Mouse (Mus musculus) heart, embryonic 16.5 days (tissue): Measurements from ENCODE around the gene Gm20388. TPM values are rescaled to one million over a fixed set of nuclear protein-coding genes. Genes with fewer than 3 reads are reported as not detected.

Experiments
- ATAC-seq: fragments of 200-750 bp; cut with Nextera tagmentation; replicated peaks from 2 replicates; pipeline ENCODE4 v1.8.0; 2017; ENCODE audit warnings: moderate number of reproducible peaks; ENCODE audit not compliant: insufficient read depth, low FRiP score; ENCODE audit errors: extremely low read depth
- H3K27ac ChIP-seq: fragments of 300-500 bp; sonication (generic); 2 replicates; pipeline ENCODE4 v1.5.1; 2014; ENCODE audit warnings: mild to moderate bottlenecking, low read length, control low read depth, moderate library complexity
- H3K27me3 ChIP-seq: fragments of 300-500 bp; sonication (generic); 2 replicates; pipeline ENCODE4 v1.6.1; 2014; ENCODE audit warnings: low read length, mixed read lengths; ENCODE audit not compliant: control insufficient read depth, insufficient read depth
- H3K36me3 ChIP-seq: fragments of 300-500 bp; sonication (generic); 2 replicates; pipeline ENCODE4 v1.6.1; 2014; ENCODE audit not compliant: control insufficient read depth, insufficient read depth
- H3K4me1 ChIP-seq: fragments of 300-500 bp; sonication (generic); 2 replicates; pipeline ENCODE4 v1.6.1; 2014; ENCODE audit warnings: low read length, mixed read lengths; ENCODE audit not compliant: control insufficient read depth, insufficient read depth
- H3K4me2 ChIP-seq: fragments of 300-500 bp; sonication (generic); 2 replicates; pipeline ENCODE4 v1.6.1; 2014; ENCODE audit warnings: low read depth, mild to moderate bottlenecking, control low read depth, low read length
- H3K4me3 ChIP-seq: fragments of 300-500 bp; sonication (generic); 2 replicates; pipeline ENCODE4 v1.5.1; 2014; ENCODE audit warnings: mild to moderate bottlenecking, control low read depth, low read length
- H3K9ac ChIP-seq: fragments of 300-500 bp; sonication (generic); 2 replicates; pipeline ENCODE4 v1.6.1; 2014; ENCODE audit warnings: low read length, control low read depth
- H3K9me3 ChIP-seq: fragments of 300-500 bp; sonication (generic); replicated peaks from 2 replicates; pipeline ENCODE4 v1.6.1; 2016; ENCODE audit warnings: low read length; ENCODE audit not compliant: control insufficient read depth
- WGBS: fragments of 180-500 bp; shearing (Covaris S2); extraction: QIAGEN DNeasy Blood & Tissue Kit; methylation state at CpG from one replicate; pipeline ENCODE4 v1.1.7; 2014; 5-methylcytosine and 5-hydroxymethylcytosine counted together
- polyA plus RNA-seq: library from polyadenylated mRNA; unstranded; fragments of >200 nt; fragmentation: Nextera tagmentation; extraction: Ambion mirVana; gene quantifications from 2 replicates; pipeline ENCODE4 v1.2.1, GENCODE M21; 2015

The Gm20388 gene
- polyA plus RNA-seq, 1 experiment from 2014 or later: 4.5 TPM

- H3K4me1 ChIP-seq: no peaks in the 10 kb centered on the region
- H3K9ac ChIP-seq: no peak overlapping the region
- H3K4me2 ChIP-seq: no peak overlapping the region
- no peak for ATAC-seq
- 56% methylated on average over 9 of the region's 9 CpGs for WGBS
- no peak overlapping the region for H3K4me3 ChIP-seq
- peaks cover 49% of the 10 kb centered on the region for H3K27me3 ChIP-seq
- no peak overlapping the region for H3K27ac ChIP-seq
- H3K36me3 ChIP-seq: peaks cover 1% of the 10 kb centered on the region; the same call in 1 of the 2 replicates
- no peaks in the 10 kb centered on the region for H3K9me3 ChIP-seq
Observed at GRCm38 (mm10) chr8:123895680-123896365, 3985.2 kb downstream of the Gm20388 start.

GRCm38 (mm10) chr8:123896366-123896761 lies 3985.7 kb downstream of the Gm20388 start:
- no peaks in the 10 kb centered on the region for H3K9me3 ChIP-seq
- H3K36me3 ChIP-seq: peaks cover 3% of the 10 kb centered on the region; the same call in 1 of the 2 replicates
- WGBS: 56% methylated on average over 14 of the region's 14 CpGs
- H3K9ac ChIP-seq: no peak overlapping the region
- peaks cover 45% of the 10 kb centered on the region for H3K27me3 ChIP-seq
- ATAC-seq: no peak
- H3K4me1 ChIP-seq: no peaks in the 10 kb centered on the region
- no peak overlapping the region for H3K4me2 ChIP-seq
- no peak overlapping the region for H3K27ac ChIP-seq
- H3K4me3 ChIP-seq: no peak overlapping the region

- Histone ChIP-seq H3K9me3 (no peaks in the 10 kb centered on the region), H3K4me1 (no peaks in the 10 kb centered on the region), H3K36me3 (peaks cover 4% of the 10 kb centered on the region), H3K27ac (no peak overlapping the region), H3K27me3 (peaks cover 42% of the 10 kb centered on the region), H3K9ac (no peak overlapping the region), H3K4me2 (no peak overlapping the region), H3K4me3 (no peak overlapping the region)
- WGBS: 54% methylated on average over 10 of the region's 10 CpGs
- no peak for ATAC-seq
Observed at GRCm38 (mm10) chr8:123896774-123897173, 3986.1 kb downstream of the Gm20388 start.

GRCm38 (mm10) chr8:123898576-123898975 lies 3987.9 kb downstream of the Gm20388 start:
- 82% methylated on average over 5 of the region's 5 CpGs for WGBS

GRCm38 (mm10) chr8:123899366-123899765 lies 3988.7 kb downstream of the Gm20388 start:
- H3K4me1 ChIP-seq: no peaks in the 10 kb centered on the region

More at GRCm38 (mm10) chr8:123898576-123898975, 3987.9 kb downstream of the Gm20388 start:
- Histone ChIP-seq H3K4me2 (no peak overlapping the region), H3K9me3 (no peaks in the 10 kb centered on the region), H3K36me3 (peaks cover 15% of the 10 kb centered on the region), H3K27me3 (peaks cover 24% of the 10 kb centered on the region), H3K4me1 (no peaks in the 10 kb centered on the region), H3K4me3 (no peak overlapping the region), H3K27ac (no peak overlapping the region), H3K9ac (no peak overlapping the region)
- ATAC-seq: no peak

GRCm38 (mm10) chr8:123902653-123903052 lies 3992.0 kb downstream of the Gm20388 start:
- H3K9me3 ChIP-seq: no peaks in the 10 kb centered on the region
- no peak for ATAC-seq
- no peaks in the 10 kb centered on the region for H3K27me3 ChIP-seq
- H3K4me2 ChIP-seq: no peak overlapping the region
- H3K4me3 ChIP-seq: no peak overlapping the region
- H3K9ac ChIP-seq: no peak overlapping the region
- WGBS: 76% methylated on average over 7 of the region's 7 CpGs
- H3K4me1 ChIP-seq: no peaks in the 10 kb centered on the region
- no peak overlapping the region for H3K27ac ChIP-seq
- H3K36me3 ChIP-seq: peaks cover 41% of the 10 kb centered on the region

More at GRCm38 (mm10) chr8:123899366-123899765, 3988.7 kb downstream of the Gm20388 start:
- no peaks in the 10 kb centered on the region for H3K9me3 ChIP-seq
- peaks cover 16% of the 10 kb centered on the region for H3K27me3 ChIP-seq
- no peak overlapping the region for H3K27ac ChIP-seq
- no peak overlapping the region for H3K4me2 ChIP-seq
- peaks cover 21% of the 10 kb centered on the region for H3K36me3 ChIP-seq
- no peak overlapping the region for H3K9ac ChIP-seq
- no peak for ATAC-seq
- 80% methylated on average over 7 of the region's 7 CpGs for WGBS
- no peak overlapping the region for H3K4me3 ChIP-seq

GRCm38 (mm10) chr8:123907604-123908003 lies 3997.0 kb downstream of the Gm20388 start:
- Histone ChIP-seq H3K36me3 (peaks cover 55% of the 10 kb centered on the region), H3K4me2 (no peak overlapping the region), H3K4me1 (no peaks in the 10 kb centered on the region), H3K9ac (no peak overlapping the region), H3K27me3 (no peaks in the 10 kb centered on the region), H3K9me3 (no peaks in the 10 kb centered on the region), H3K4me3 (no peak overlapping the region), H3K27ac (no peak overlapping the region)
- no peak for ATAC-seq
- 93% methylated on average over 6 of the region's 6 CpGs for WGBS

- H3K4me3 ChIP-seq: no peak overlapping the region
- H3K27me3 ChIP-seq: no peaks in the 10 kb centered on the region
- no peak overlapping the region for H3K27ac ChIP-seq
- H3K4me1 ChIP-seq: no peaks in the 10 kb centered on the region
- H3K4me2 ChIP-seq: no peak overlapping the region
- H3K9me3 ChIP-seq: no peaks in the 10 kb centered on the region
- H3K36me3 ChIP-seq: peaks cover 55% of the 10 kb centered on the region
- no peak for ATAC-seq
- no peak overlapping the region for H3K9ac ChIP-seq
- WGBS: 89% methylated on average over 4 of the region's 4 CpGs
Observed at GRCm38 (mm10) chr8:123912265-123912664, 4001.6 kb downstream of the Gm20388 start.

GRCm38 (mm10) chr8:123914635-123915034 lies 4004.0 kb downstream of the Gm20388 start:
- Histone ChIP-seq H3K9ac (no peak overlapping the region), H3K36me3 (peaks cover 57% of the 10 kb centered on the region), H3K4me2 (no peak overlapping the region), H3K4me1 (no peaks in the 10 kb centered on the region), H3K4me3 (no peak overlapping the region), H3K27ac (no peak overlapping the region), H3K9me3 (no peaks in the 10 kb centered on the region), H3K27me3 (no peaks in the 10 kb centered on the region)
- 97% methylated on average over 3 of the region's 3 CpGs for WGBS
- no peak for ATAC-seq
